Mouse (Mus musculus): ENCODE data around the gene Gm45623. TPM values are rescaled to one million over a fixed set of nuclear protein-coding genes. Genes with fewer than 3 reads are reported as not detected.

Gene Gm45623
- not detected in 2 replicates for total RNA-seq (2017)

- ATAC-seq (replicated peaks; ENCODE audit: low read depth, poor library complexity, severe bottlenecking), result no peak
Observed at GRCm38 (mm10) chr13:56753192-56753951, at the start of gene Gm45623. Gene Gm45623 (minus strand): TSS chr13:56753827.

- no peak for ATAC-seq (replicated peaks; ENCODE audit: low read depth, poor library complexity, severe bottlenecking)
Observed at GRCm38 (mm10) chr13:56797459-56797858, 43.8 kb upstream of the Gm45623 start.

- no peak for ATAC-seq (replicated peaks; ENCODE audit: low read depth, poor library complexity, severe bottlenecking)
Observed at GRCm38 (mm10) chr13:56795501-56795900, 41.9 kb upstream of the Gm45623 start.

- no peak for ATAC-seq (replicated peaks; ENCODE audit: low read depth, poor library complexity, severe bottlenecking)
Observed at GRCm38 (mm10) chr13:56794441-56794840, 40.8 kb upstream of the Gm45623 start.

- no peak for ATAC-seq (replicated peaks; ENCODE audit: low read depth, poor library complexity, severe bottlenecking)
Observed at GRCm38 (mm10) chr13:56792844-56793243, 39.2 kb upstream of the Gm45623 start.

- no peak for ATAC-seq (replicated peaks; ENCODE audit: low read depth, poor library complexity, severe bottlenecking)
Observed at GRCm38 (mm10) chr13:56790683-56791082, 37.1 kb upstream of the Gm45623 start.

GRCm38 (mm10) chr13:56782621-56783020, 29.0 kb upstream of the Gm45623 start:
- no peak for ATAC-seq (replicated peaks; ENCODE audit: low read depth, poor library complexity, severe bottlenecking)

GRCm38 (mm10) chr13:56781697-56782096, 28.1 kb upstream of the Gm45623 start:
- ATAC-seq (replicated peaks; ENCODE audit: low read depth, poor library complexity, severe bottlenecking), result no peak

GRCm38 (mm10) chr13:56780746-56781469, 27.3 kb upstream of the Gm45623 start:
- ATAC-seq (replicated peaks; ENCODE audit: low read depth, poor library complexity, severe bottlenecking), result no peak

- ATAC-seq (replicated peaks; ENCODE audit: low read depth, poor library complexity, severe bottlenecking), result peak; percentile 96
Observed at GRCm38 (mm10) chr13:56774304-56774703, 20.7 kb upstream of the Gm45623 start.

GRCm38 (mm10) chr13:56773262-56773870, 19.7 kb upstream of the Gm45623 start:
- ATAC-seq (replicated peaks; ENCODE audit: low read depth, poor library complexity, severe bottlenecking), result no peak

- ATAC-seq (replicated peaks; ENCODE audit: low read depth, poor library complexity, severe bottlenecking), result no peak
Observed at GRCm38 (mm10) chr13:56772592-56772991, 19.0 kb upstream of the Gm45623 start.

- no peak for ATAC-seq (replicated peaks; ENCODE audit: low read depth, poor library complexity, severe bottlenecking)
Observed at GRCm38 (mm10) chr13:56770786-56771185, 17.2 kb upstream of the Gm45623 start.

- no peak for ATAC-seq (replicated peaks; ENCODE audit: low read depth, poor library complexity, severe bottlenecking)
Observed at GRCm38 (mm10) chr13:56770136-56770578, 16.5 kb upstream of the Gm45623 start.

GRCm38 (mm10) chr13:56769431-56769830, 15.8 kb upstream of the Gm45623 start:
- ATAC-seq (replicated peaks; ENCODE audit: low read depth, poor library complexity, severe bottlenecking), result no peak

- no peak for ATAC-seq (replicated peaks; ENCODE audit: low read depth, poor library complexity, severe bottlenecking)
Observed at GRCm38 (mm10) chr13:56766211-56766610, 12.6 kb upstream of the Gm45623 start.

- ATAC-seq (replicated peaks; ENCODE audit: low read depth, poor library complexity, severe bottlenecking), result peak; percentile 86
Observed at GRCm38 (mm10) chr13:56765284-56766032, 11.8 kb upstream of the Gm45623 start.

- no peak for ATAC-seq (replicated peaks; ENCODE audit: low read depth, poor library complexity, severe bottlenecking)
Observed at GRCm38 (mm10) chr13:56762446-56763229, 9.0 kb upstream of the Gm45623 start.

GRCm38 (mm10) chr13:56758492-56758891, 4.9 kb upstream of the Gm45623 start:
- peak; percentile 75 for ATAC-seq (replicated peaks; ENCODE audit: low read depth, poor library complexity, severe bottlenecking)

Data from common myeloid progenitor, adult 5-6 weeks (primary cell).